Mouse (Mus musculus) left cerebral cortex, adult 9 months (tissue): ENCODE measurements around the gene Fcer2a.

ENCODE experiments used
- DNase-seq, 2 experiments: peaks; one replicate each; pipeline ENCODE4 v3.0.0; 2022; ENCODE audit warnings: low spot score in 2 of 2

Fcer2a gene

DNA sequence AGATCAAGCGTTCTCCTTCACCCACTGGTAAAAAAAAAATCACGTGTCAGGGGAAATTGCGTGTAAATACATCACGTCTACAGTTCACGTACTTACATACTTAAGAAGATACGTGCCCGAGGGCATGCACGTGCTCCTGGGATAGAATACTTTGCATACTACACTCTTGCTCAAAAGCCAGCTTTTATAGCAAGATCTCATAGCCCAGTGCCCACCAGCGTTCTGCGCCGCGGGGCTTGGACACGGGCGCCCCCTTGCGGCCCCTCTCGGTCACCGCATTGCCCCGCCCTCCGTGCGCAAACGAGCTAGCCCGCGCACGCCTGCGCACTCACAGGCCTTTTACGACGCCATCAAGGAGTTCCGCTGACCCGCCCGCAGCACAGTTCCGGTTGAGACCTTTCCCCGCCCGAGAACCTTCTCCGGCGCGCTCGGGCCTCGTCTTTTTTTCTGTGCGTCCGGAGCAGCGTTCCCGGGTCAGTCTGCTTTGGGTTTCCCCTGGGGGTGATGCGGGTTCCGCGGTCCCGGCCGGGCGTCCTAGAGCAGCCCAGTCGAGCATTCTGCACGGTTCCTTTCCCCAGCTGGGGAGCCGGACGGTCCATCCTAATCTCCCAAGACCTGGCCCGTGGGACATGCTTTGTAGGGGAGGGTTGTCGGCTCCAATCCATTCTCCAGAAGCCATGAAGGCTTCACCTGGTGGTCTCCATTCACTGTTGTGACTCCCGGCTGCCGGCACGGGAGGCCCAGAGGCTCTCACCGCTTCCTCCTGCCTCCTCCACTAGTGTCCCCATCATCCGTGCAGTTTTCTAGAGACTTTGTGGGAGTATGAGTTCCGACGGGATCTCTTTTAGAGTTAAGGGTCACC, 17.6 kb downstream of the Fcer2a start, which contains the start of gene Trappc5:
Gene Trappc5 (plus strand): TSS at position 169 of the 862 bp plus-strand sequence.
- DNase-seq: peak; percentile 82 to 96

GRCm38 (mm10) chr8:3674671-3675070, 19.3 kb downstream of the Fcer2a start:
- no peak for DNase-seq

- peak; percentile 69 to 94 for DNase-seq
Observed at GRCm38 (mm10) chr8:3671980-3672491, 21.9 kb downstream of the Fcer2a start, which contains the start of gene Fcor. Fcor (minus strand) TSS chr8:3672362.

DNA sequence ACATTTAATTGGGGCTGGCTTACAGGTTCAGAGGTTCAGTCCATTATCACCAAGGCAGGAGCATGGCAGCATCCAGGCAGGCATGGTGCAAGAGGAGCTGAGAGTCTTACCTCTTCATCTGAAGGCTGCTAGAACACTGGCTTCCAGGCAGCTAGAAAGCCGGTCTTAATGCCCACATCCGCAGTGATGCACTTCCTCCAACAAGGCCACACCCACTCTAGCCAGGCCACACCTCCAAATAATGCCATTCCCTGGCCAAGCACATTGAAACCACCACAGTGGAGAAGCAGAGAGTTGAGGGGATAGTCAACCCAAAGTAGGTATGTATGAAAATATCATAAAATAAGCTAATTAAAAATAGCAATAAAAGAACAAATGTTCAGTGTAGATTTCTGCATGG, 23.6 kb downstream of the Fcer2a start:
- no peak for DNase-seq

DNA sequence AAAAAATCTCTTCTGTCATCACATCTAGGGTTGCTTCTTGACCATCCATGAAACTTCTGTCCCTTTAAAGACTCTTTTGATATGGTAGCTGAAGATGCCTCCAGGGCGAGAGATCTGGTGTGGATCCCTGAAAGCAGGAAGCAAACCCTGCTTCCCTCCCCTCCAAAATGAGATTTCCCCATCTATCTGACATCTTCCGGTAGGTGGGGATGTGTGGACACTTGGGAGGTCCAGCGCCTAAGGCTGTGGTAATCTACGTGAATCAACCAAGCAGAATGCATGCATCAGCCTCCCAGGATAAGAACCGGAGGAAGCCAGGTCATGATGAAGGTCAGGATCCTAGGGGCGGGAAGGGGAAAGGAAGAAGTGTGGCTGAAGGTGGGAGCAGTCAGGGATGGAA, 28.5 kb downstream of the Fcer2a start, which contains the start of gene Mcemp1:
Gene Mcemp1 (plus strand): TSS at position 248 of the 400 bp plus-strand sequence.
- DNase-seq: no peak

DNA sequence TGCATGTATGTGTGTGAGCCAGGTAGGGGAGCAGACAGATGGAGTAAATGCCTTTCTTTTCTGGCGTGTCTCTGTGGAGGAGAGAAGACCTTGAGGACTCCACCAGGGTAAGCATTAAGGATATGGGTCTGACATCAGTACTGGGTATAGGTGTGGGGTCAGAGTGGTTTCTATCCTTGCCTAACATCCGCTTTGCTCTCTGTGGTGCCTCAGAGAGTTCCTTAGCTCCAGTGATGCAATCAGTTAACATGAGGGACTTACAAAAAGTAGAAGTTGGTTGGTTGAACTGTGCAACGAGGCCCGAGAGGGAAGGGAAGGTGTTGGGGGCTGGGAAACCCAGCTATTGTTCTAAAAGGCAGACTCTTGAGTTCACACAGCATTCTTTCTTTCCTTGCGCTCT, 29.6 kb downstream of the Fcer2a start:
- no peak for DNase-seq

GRCm38 (mm10) chr8:3660889-3661288, 33.1 kb downstream of the Fcer2a start:
- DNase-seq: no peak

DNA sequence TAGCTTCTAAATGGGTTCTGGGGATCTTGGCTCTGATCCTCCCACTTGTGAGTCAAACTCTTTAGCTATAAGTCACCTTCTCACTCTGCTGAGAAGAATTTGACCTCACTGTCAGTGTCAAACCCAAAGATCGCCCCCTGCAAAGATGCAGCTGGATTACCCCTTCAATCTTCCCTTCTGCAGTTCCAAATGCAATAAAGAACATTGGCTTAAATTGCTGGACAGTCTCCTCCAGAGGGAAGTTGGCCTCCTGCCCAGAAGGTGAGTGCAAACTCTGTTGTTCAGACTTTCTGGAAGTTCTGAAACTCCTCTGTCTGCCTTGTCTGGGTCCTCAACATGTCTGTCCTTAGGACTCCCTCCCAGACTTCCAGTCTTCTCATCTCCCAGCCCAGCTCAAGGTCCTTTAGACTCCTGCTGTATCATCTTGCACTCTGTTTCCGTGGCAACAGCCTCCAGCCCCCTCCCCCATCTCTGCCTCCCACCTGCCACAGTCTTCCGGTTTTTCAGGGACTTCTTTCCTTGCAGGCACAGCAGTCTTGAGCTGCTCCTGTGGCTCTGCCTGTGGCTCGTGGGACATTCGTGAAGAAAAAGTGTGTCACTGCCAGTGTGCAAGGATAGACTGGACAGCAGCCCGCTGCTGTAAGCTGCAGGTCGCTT, 37.1 kb downstream of the Fcer2a start:
- DNase-seq: peak in 1 of 2 experiments; percentile 45

GRCm38 (mm10) chr8:3655526-3655925, 38.4 kb downstream of the Fcer2a start, which contains the start of gene Retn:
Retn (plus strand) TSS chr8:3655770.
- no peak for DNase-seq

GRCm38 (mm10) chr8:3654726-3655508, 39.1 kb downstream of the Fcer2a start:
- no peak for DNase-seq

GRCm38 (mm10) chr8:3652845-3653244, 41.1 kb downstream of the Fcer2a start:
- no peak for DNase-seq

- DNase-seq: no peak
Observed at GRCm38 (mm10) chr8:3648990-3649389, 45.0 kb downstream of the Fcer2a start.

GRCm38 (mm10) chr8:3648268-3648667, 45.7 kb downstream of the Fcer2a start:
- DNase-seq: no peak

- DNase-seq: no peak
Observed at GRCm38 (mm10) chr8:3647561-3647960, 46.4 kb downstream of the Fcer2a start.

GRCm38 (mm10) chr8:3646824-3647531, 47.0 kb downstream of the Fcer2a start:
- DNase-seq: no peak

DNA sequence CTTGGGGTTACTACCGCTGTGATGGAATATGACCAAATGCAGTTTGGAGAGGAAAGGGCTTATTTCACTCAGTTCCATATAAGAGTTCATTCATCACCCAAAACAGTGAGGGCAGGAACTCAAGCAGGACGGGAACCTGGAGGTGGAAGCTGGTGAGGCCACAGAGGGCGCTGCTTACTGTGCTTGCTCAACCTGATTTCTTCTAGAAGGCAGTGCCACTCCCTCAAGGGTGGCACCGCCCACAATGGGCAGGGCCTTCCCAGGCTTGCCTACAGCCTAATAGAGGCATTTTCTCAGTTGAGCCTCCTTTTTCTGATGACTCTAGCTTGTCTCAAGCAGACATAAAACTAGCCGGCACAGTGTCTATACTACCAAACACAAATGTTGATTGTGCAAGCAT, 48.2 kb downstream of the Fcer2a start:
- DNase-seq: peak in 1 of 2 experiments; percentile 25
